Mouse (Mus musculus) Patski (cell line): ENCODE measurements around the gene Lmnb2. TPM values are rescaled to one million over a fixed set of nuclear protein-coding genes. Genes with fewer than 3 reads are reported as not detected.

Experiments used
- ATAC-seq: fragments of 100-300 bp; one replicate; pipeline ENCODE4 v1.8.0; 2021
- CTCF ChIA-PET: fragments of 350-600 bp; sonication (Branson Sonifier 250); formaldehyde crosslinking; loops from one replicate; lab custom pipeline; 2022; ENCODE audit warnings: inconsistent platforms; lab: Charles Lee
- POLR2A ChIA-PET: fragments of 350-600 bp; sonication (Branson Sonifier 250); formaldehyde crosslinking; loops from one replicate; lab custom pipeline; 2022; ENCODE audit warnings: antibody characterized with exemption, inconsistent platforms; lab: Charles Lee
- DNase-seq: peaks from one replicate; pipeline ENCODE4 v3.0.0-alpha.2; 2011; ENCODE audit warnings: low read depth, low spot score
- H3K27me3 ChIP-seq: fragments of 371-371 bp; one replicate; pipeline ENCODE4 v1.5.1; 2021
- CTCF ChIP-seq: fragments of 100-300 bp; IDR thresholded peaks from one replicate; pipeline ENCODE4 v1.5.1; 2021
- in situ Hi-C: fragments of 300-500 bp; cut with MboI; formaldehyde crosslinking; loops from 3 replicates; pipeline ENCODE4 v1.11.1; 2018; ENCODE audit warnings: low pct_unique_long_range_greater_than_20kb, mixed read lengths
- polyA plus RNA-seq: library from polyadenylated mRNA; unstranded; gene quantifications from one replicate; pipeline ENCODE4 v1.2.3, GENCODE M21; 2021

The Lmnb2 gene
- polyA plus RNA-seq, 1 experiment from 2014 or later: 24.7 TPM

GRCm38 (mm10) chr10:80904004-80904693, 13.9 kb downstream of the Lmnb2 start:
- ChIA-PET POLR2A (interaction anchor here (0.6 kb wide), 1 partner anchor 25 kb away, joined by 4 read pairs; no protein-coding TSS in a partner anchor), CTCF (interaction anchor here (0.9 kb wide), 1 partner anchor 87 kb away, joined by 3 read pairs; no protein-coding TSS in a partner anchor)
- in situ Hi-C loops: no loop called here
- no peak for ATAC-seq
- H3K27me3 ChIP-seq: no peaks in the 10 kb centered on the region
- no peak for TF ChIP-seq CTCF
- DNase-seq: no peak

- DNase-seq: no peak
- ChIA-PET POLR2A (no interaction called here), CTCF (no interaction called here)
- no peak for TF ChIP-seq CTCF
- in situ Hi-C loops: no loop called here
- no peaks in the 10 kb centered on the region for H3K27me3 ChIP-seq
- ATAC-seq: no peak
Measured at GRCm38 (mm10) chr10:80903282-80903681, 14.8 kb downstream of the Lmnb2 start.

- ATAC-seq (no peak), DNase-seq (no peak)
- H3K27me3 ChIP-seq: no peaks in the 10 kb centered on the region
- ChIA-PET POLR2A (no interaction called here), CTCF (interaction anchor here (0.8 kb wide), 1 partner anchor 79 kb away, joined by 3 read pairs; no protein-coding TSS in a partner anchor)
- TF ChIP-seq CTCF: no peak
- in situ Hi-C loops: no loop called here
Measured at GRCm38 (mm10) chr10:80902273-80902940, 15.6 kb downstream of the Lmnb2 start.

DNA sequence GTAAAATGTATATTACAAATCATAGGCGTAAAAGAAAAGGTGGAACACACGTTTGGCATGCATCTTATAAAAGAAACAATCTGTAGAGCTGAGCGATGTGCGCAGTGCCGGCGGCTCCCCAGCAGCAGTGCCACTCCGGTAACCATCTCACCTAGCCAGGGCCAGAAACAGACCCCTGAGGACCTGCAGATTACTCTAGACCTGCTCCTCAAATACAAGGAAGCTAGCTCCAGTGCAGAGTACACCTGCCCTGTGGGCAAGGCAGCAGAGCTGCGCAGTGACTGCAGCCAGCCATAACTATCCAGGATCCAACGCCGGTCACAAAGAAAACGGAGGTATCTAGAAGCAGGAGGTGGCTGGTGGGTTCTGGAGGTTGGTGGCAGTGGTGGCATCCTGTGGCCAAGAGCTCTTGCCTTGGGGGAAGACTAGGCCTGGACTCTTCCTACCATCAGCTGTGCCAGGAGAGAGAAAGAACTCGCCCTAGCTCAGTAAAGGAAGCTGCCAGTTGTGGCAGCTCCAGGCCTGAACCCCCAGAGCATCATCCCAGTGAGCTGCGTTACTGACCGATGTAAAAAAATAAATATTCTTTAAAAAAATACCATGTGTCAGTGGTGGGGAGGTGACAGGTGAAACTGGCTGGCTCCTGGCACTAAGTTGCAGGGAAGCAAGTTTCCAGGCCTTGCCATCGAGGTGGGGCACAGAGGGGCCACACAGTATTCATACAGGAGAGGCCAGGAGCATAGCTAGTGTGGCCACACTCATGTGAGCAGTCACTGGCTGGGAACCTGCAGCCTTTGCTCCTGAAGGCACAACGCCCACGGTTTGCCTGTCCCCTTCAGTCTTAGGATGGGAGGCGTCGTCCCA, 16.4 kb downstream of the Lmnb2 start:
- peak; percentile 22 for DNase-seq
- no peak for ATAC-seq
- H3K27me3 ChIP-seq: no peaks in the 10 kb centered on the region
- in situ Hi-C loops: no loop called here
- CTCF ChIA-PET: interaction anchor here (0.8 to 0.9 kb wide), 3 partner anchors 80 to 93 kb away, joined by 3 read pairs; no protein-coding TSS in a partner anchor
- no peak for TF ChIP-seq CTCF
- POLR2A ChIA-PET: no interaction called here

DNA sequence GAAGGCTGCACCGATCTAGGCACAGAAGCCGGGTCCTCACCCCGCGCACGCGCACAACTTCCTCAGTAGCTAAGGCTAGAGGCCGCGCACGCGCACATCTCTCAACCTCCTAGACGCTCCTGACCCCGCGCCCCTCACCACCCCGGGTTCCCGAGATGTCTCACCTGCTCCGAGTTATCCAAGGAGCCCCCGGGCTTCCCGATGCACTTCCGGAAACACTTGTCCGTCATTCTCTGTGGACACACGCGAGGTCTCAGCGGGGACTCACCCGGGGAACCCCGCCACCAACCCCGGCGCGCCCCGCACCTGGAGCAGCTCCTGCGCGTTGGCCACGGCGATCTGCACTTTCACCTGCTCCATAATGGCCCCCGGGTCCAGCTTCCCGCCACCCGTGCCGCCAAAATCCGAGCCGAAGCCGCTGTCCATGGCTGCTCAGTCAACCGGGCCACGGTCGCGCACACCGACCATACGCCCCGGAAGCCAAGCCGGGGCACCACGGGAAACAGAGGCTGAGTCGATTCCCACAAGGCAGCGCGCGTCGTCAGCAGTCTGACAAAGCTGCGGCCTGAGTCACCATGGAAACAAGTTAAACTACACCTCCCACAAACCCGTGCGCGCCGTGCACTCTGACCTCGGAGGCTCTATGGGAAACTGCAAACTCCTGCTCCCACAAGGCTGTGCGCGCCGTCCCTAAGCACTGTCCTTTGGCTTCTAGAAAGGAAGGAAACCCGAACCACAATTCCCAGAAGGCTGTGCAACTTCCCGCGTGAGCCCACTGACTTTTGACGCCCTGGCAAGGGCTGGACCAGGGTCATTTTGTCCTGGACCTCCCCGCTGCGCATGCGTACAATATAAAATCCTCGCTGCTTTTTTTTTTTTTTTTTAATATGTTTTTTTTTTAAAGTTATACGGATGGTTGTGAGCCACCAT, 17.5 kb downstream of the Lmnb2 start, which contains the start of gene Timm13:
TSS of gene Timm13 (minus strand) at position 652 of the 930 bp plus-strand sequence.
- peak; percentile 75 for ATAC-seq
- in situ Hi-C loops: no loop called here

DNA sequence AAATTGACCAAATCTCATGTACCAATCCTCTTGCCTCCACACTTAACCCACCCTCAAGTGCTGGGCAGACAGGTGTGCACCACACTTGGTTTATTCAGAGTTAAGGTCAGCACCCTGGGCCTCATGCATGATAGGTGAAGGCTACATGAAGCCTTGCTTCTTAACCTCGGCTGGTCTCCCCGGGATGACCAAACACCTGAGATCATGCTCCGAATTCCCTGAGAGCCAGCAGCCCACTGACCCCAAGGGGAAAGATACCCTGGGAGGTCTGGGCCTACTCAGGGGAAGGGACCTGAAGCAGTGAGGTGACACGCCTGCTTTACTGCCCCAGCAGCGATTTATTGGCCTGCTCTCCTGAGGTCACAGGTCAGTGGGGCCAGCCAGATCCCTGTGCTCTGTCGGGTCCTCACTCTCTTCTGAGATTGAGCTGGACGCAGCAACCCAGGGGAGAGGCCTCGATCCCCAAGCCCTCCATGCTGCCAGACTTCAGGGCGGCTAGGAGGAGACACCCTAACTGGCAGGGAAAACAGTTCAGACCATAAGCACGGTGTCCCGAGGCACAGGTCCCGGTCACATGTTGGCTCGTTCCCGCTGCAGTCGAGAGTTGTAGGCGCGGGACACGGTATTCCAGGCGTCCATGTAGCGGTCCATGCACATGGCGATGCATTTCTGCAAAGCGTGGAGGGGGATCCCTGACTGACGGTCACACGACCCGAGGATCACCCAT, 18.3 kb downstream of the Lmnb2 start:
- DNase-seq: peak; percentile 17
- ChIA-PET CTCF (interaction anchor here (1.4 kb wide), 1 partner anchor 19 kb away, joined by 3 read pairs; no protein-coding TSS in a partner anchor), POLR2A (interaction anchor here (1.5 kb wide), 1 partner anchor 18 kb away, joined by 6 read pairs; the partner anchor contains the start of gene Lmnb2)
- H3K27me3 ChIP-seq: no peaks in the 10 kb centered on the region
- ATAC-seq: no peak
- in situ Hi-C loops: no loop called here
- TF ChIP-seq CTCF: no peak

More for the DNA sequence above, 17.5 kb downstream of the Lmnb2 start, which contains the start of gene Timm13:
- peak; percentile 98 for DNase-seq
- ChIA-PET CTCF (interaction anchor here (1.4 kb wide), 1 partner anchor 20 kb away, joined by 3 read pairs; no protein-coding TSS in a partner anchor), POLR2A (interaction anchor here (1.5 kb wide), 1 partner anchor 17 kb away, joined by 6 read pairs; the partner anchor contains the start of gene Lmnb2)
- TF ChIP-seq CTCF: no peak
- no peaks in the 10 kb centered on the region for H3K27me3 ChIP-seq

DNA sequence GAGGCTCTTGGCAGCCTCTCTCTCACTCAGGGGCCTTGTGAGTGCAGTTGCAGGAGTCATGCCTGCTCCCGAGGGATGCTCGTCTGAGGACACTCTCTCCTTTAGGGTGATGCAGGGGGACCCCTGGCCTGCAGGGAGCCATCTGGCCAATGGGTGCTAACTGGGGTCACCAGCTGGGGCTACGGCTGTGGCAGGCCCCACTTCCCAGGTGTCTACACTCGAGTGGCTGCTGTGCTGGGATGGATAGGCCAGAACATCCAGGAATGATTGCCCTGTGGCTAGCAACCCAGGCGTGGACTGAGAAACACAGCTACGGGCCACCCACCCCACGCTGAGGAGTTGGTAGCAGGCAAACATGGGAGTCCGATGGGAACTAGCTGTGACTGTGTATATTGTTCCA, 19.0 kb downstream of the Lmnb2 start:
- ChIA-PET POLR2A (no interaction called here), CTCF (no interaction called here)
- in situ Hi-C loops: no loop called here
- no peaks in the 10 kb centered on the region for H3K27me3 ChIP-seq
- DNase-seq (no peak), ATAC-seq (no peak)
- no peak for TF ChIP-seq CTCF

- CTCF ChIA-PET: interaction anchor here (1.0 kb wide), 1 partner anchor 16 kb away, joined by 3 read pairs; no protein-coding TSS in a partner anchor
- POLR2A ChIA-PET: no interaction called here
- ATAC-seq (no peak), DNase-seq (no peak)
- no peaks in the 10 kb centered on the region for H3K27me3 ChIP-seq
- TF ChIP-seq CTCF: no peak
- in situ Hi-C loops: no loop called here
Measured at GRCm38 (mm10) chr10:80897861-80898510, 20.1 kb downstream of the Lmnb2 start.
